Comparison of ENCODE assay signal across 8 mouse cellular contexts in genomic region chr2:60881571-60882041, GRCm38 (mm10).
DNase-seq lines count a peak whose midpoint lies in the region; ATAC-seq and TF ChIP-seq lines count a peak whose summit lies in the region.

No protein-coding gene starts in this region.

- H3K27ac ChIP-seq in ES-Bruce4 (ENCODE audit: insufficient read depth, low read length): no peak overlapping the region
- peak overlapping the region; percentile 92 for H3K27ac ChIP-seq in forebrain, embryonic 10.5 days
- peak overlapping the region; percentile 89 for H3K27ac ChIP-seq in liver, embryonic 11.5 days (ENCODE audit: low read depth, low read length)

- TF ChIP-seq CTCF in ES-Bruce4 (IDR thresholded peaks at IDR 0.05; ENCODE audit: low read depth, low read length): no peak

- no peak for TF ChIP-seq POLR2A in ES-Bruce4 (IDR thresholded peaks at IDR 0.05; ENCODE audit: insufficient read depth, low read length)

- peak overlapping the region; percentile 90 for H3K4me2 ChIP-seq in liver, embryonic 11.5 days

- H3K4me3 ChIP-seq in ES-Bruce4 (ENCODE audit: low read depth, low read length): peak overlapping the region; percentile 89
- H3K4me3 ChIP-seq in forebrain, embryonic 10.5 days: peak overlapping the region; percentile 83
- H3K4me3 ChIP-seq in liver, embryonic 11.5 days (ENCODE audit: low read depth, low read length): peak overlapping the region; percentile 98

- under 1% methylated on average over 27 of the region's 27 CpGs for WGBS in forebrain, embryonic 10.5 days
- 1% methylated on average over 25 of the region's 27 CpGs for WGBS in liver, embryonic 11.5 days

- H3K9ac ChIP-seq in ES-Bruce4 (ENCODE audit: low read depth, poor library complexity, severe bottlenecking): peak overlapping the region; percentile 99
- H3K9ac ChIP-seq in liver, embryonic 11.5 days (ENCODE audit: low read depth, low read length): peak overlapping the region; percentile 91

- no peaks in the 10 kb centered on the region for H3K9me3 ChIP-seq in ES-Bruce4 (replicated peaks; ENCODE audit: control insufficient read depth, insufficient read depth, low read length, poor library complexity, severe bottlenecking)
- peaks cover 6% of the 10 kb centered on the region; the same call in 1 of the 2 replicates for H3K9me3 ChIP-seq in forebrain, embryonic 10.5 days
- no peaks in the 10 kb centered on the region for H3K9me3 ChIP-seq in liver, embryonic 11.5 days (ENCODE audit: control insufficient read depth, low read length)

- H3K4me1 ChIP-seq in ES-Bruce4 (ENCODE audit: control insufficient read depth, insufficient read depth, low read length): no peaks in the 10 kb centered on the region
- H3K4me1 ChIP-seq in forebrain, embryonic 10.5 days: peaks cover 61% of the 10 kb centered on the region
- peaks cover 50% of the 10 kb centered on the region for H3K4me1 ChIP-seq in liver, embryonic 11.5 days (replicated peaks; ENCODE audit: control insufficient read depth, insufficient read depth, low read length)

- H3K27me3 ChIP-seq in ES-Bruce4 (ENCODE audit: control insufficient read depth, insufficient read depth, low read length, poor library complexity, severe bottlenecking): peaks cover 3% of the 10 kb centered on the region
- peaks cover 93% of the 10 kb centered on the region for H3K27me3 ChIP-seq in forebrain, embryonic 10.5 days (ENCODE audit: poor library complexity, severe bottlenecking)
- H3K27me3 ChIP-seq in liver, embryonic 11.5 days (replicated peaks; ENCODE audit: control insufficient read depth, insufficient read depth, low read length): no peaks in the 10 kb centered on the region

- no peaks in the 10 kb centered on the region; the same call in 1 of the 2 replicates for H3K36me3 ChIP-seq in ES-Bruce4 (ENCODE audit: control insufficient read depth, insufficient read depth, low read length, poor library complexity, severe bottlenecking)
- H3K36me3 ChIP-seq in forebrain, embryonic 10.5 days (replicated peaks): no peaks in the 10 kb centered on the region
- H3K36me3 ChIP-seq in liver, embryonic 11.5 days (ENCODE audit: control insufficient read depth, insufficient read depth, low read length): no peaks in the 10 kb centered on the region; the same call in 1 of the 2 replicates

- TF ChIP-seq EP300 in ES-Bruce4 (IDR thresholded peaks at IDR 0.05; ENCODE audit: insufficient read depth, low read depth, low read length): no peak

- DNase-seq in kidney, adult 11 months: peak; percentile 58
- DNase-seq in kidney, postnatal 10 days: no peak
- DNase-seq in forebrain, embryonic 10.5 days (ENCODE audit: extremely low spot score, low spot score): peak; percentile 40
- DNase-seq in liver, embryonic 11.5 days (ENCODE audit: low spot score): peak; percentile 61
- no peak for DNase-seq in urinary bladder, adult 2 months (ENCODE audit: low spot score)
- DNase-seq in urinary bladder, postnatal 14 days (ENCODE audit: low spot score): no peak
- no peak for DNase-seq in left cerebral cortex, adult 11 months (ENCODE audit: low spot score)

- no peak for ATAC-seq in liver, embryonic 11.5 days (replicated peaks; ENCODE audit: low FRiP score)

Comparison
In these comparisons a context has a peak if more than half of its experiments do, and no peak if none do; other contexts are left out.
1. DNase-seq: peak in kidney, adult 11 months (single experiment), forebrain, embryonic 10.5 days (single experiment) and liver, embryonic 11.5 days (single experiment); none in kidney, postnatal 10 days (single experiment), urinary bladder, adult 2 months (single experiment), urinary bladder, postnatal 14 days (single experiment) and left cerebral cortex, adult 11 months (single experiment).
2. Peak in every context shown above with its lines, with median percentiles within 50 percentile points of each other: H3K4me3 ChIP-seq.